Mouse (Mus musculus): ENCODE measurements around the gene Slc17a9.
"Not testable (repeated sequence)": the region's sequence is repeated elsewhere in the genome, so short reads cannot be mapped to it uniquely, and the experiment has no call there.

The Slc17a9 gene

DNA sequence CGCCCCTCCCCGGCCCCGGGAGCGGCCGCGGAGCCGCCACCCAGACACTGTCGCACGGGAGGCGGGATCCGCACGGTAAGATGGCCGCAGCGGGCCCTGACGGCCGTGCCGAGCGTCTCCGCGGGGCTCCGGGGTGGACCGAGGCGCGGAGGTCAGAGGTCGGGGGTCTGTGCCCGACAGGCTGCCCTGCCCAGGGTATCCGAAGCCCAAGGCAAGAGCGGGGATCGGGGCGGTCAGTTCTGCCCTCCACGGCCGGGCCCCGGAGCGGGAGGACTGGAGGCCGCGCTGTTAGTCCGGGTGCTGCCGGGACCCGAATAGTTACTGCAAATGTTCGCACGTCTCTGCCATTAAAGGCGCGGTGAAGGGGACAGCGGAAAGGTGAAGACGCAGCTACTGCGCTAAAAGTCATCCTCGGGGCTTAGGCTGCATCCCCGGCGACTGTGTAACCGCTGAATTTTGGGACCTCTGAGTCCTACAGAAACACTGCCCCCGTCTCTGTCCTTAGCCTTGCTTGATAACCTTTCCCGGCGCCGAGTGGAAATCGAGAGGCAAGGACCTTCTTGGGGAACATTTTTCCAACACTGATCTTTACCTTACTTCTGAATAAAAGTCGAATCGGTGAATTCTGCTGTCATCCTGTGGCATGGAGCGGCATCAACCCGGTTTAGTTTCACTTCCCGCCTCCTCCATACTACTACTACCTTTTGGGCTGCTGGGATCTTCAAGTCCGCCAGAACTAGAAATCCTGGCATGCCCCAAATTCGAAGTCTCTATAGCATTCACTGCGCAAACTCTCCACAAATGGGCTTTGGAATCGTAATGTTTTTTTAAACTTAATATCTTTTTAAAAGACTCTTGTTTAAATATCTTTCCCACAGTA is 14.5 kb upstream of the Slc17a9 start:
- no peak for DNase-seq (ENCODE audit: low spot score in 2 of 2)

- no peak for DNase-seq (ENCODE audit: low spot score in 2 of 2)
These were observed 13.5 kb upstream of the Slc17a9 start for GRCm38 (mm10) chr2:180711527-180711926.

- DNase-seq (ENCODE audit: low spot score in 2 of 2), result no peak
These were observed 12.9 kb upstream of the Slc17a9 start for GRCm38 (mm10) chr2:180712037-180712689.

GRCm38 (mm10) chr2:180722748-180723147 is 2.3 kb upstream of the Slc17a9 start:
- DNase-seq (ENCODE audit: low spot score in 2 of 2), result not testable (repeated sequence)

DNA sequence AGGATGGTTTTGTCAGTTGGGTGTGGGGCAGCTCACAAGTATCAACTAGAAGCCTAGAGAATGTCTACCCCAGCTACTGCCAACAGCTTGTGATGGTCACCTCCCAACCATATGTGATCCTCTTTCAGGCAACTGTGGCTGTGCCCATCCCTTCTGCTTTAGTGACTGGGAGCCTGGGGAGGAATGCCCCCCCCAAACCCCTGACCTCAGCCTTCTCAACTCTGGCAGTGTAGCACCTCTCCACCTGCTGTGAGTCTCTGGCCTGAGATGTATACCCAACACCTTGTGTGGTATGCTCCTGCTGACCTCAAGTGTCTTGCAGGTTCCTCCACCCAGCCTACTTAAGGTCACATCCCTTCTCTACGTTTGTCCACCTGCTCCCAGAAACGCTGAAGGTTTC is 1.2 kb upstream of the Slc17a9 start:
- no peak for DNase-seq (ENCODE audit: low spot score in 2 of 2)

GRCm38 (mm10) chr2:180725414-180725778 is 333 bp downstream of the Slc17a9 start:
- DNase-seq (ENCODE audit: low spot score in 2 of 2), result no peak

GRCm38 (mm10) chr2:180725856-180726629 is 980 bp downstream of the Slc17a9 start:
- no peak for DNase-seq (ENCODE audit: low spot score in 2 of 2)

GRCm38 (mm10) chr2:180726658-180727442 is 1.8 kb downstream of the Slc17a9 start:
- no peak for DNase-seq (ENCODE audit: low spot score in 2 of 2)

GRCm38 (mm10) chr2:180727613-180728021 is 2.6 kb downstream of the Slc17a9 start:
- no peak for DNase-seq (ENCODE audit: low spot score in 2 of 2)

GRCm38 (mm10) chr2:180731036-180731435 is 6.0 kb downstream of the Slc17a9 start:
- no peak for DNase-seq (ENCODE audit: low spot score in 2 of 2)

- DNase-seq (ENCODE audit: low spot score in 2 of 2), result no peak
These were observed 6.9 kb downstream of the Slc17a9 start for GRCm38 (mm10) chr2:180731984-180732383.

DNA sequence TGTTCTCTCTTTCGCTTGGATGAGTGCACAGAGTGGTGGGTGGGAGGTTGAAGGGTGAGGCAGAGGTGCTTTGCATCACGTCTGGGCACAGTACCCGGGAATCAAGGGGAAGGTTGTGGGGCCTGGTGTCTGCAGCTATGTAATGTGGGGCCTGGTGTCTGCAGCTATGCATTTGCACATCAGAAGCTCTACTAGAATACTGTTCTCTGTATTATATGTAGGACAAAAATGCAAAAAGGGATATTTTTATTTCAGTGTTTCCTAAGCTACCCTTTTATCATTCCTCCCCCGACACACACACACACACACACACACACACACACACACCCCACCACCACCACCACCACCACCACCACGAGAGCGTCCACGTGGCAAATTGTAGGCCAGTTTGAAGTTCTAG is 10.2 kb downstream of the Slc17a9 start:
- DNase-seq (ENCODE audit: low spot score in 2 of 2), result no peak

- DNase-seq (ENCODE audit: low spot score in 2 of 2), result no peak
These were observed 12.9 kb downstream of the Slc17a9 start for GRCm38 (mm10) chr2:180737984-180738383.

GRCm38 (mm10) chr2:180740349-180740748 is 15.3 kb downstream of the Slc17a9 start:
- no peak for DNase-seq (ENCODE audit: low spot score in 2 of 2)

GRCm38 (mm10) chr2:180741421-180741820 is 16.4 kb downstream of the Slc17a9 start:
- no peak for DNase-seq (ENCODE audit: low spot score in 2 of 2)

DNA sequence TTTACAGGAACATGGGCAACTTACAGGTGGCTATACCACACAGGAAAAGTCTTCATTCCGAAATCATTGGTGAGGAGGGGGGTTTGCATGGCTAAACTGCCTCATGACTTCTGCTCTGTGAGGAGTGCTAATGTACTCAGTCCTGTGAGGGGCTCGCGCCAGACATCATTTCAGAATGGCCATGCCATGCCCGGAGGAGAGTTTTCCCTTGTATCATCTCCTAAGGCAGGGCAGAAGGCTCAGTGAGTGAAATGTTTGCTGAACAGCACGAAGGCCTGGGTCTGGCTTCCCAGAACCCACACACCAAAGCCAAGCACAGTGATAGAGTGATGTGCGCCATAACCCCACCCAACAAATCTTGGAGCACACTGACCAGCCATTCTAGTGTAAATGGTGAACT is 17.8 kb downstream of the Slc17a9 start:
- DNase-seq (ENCODE audit: low spot score in 2 of 2), result no peak

DNA sequence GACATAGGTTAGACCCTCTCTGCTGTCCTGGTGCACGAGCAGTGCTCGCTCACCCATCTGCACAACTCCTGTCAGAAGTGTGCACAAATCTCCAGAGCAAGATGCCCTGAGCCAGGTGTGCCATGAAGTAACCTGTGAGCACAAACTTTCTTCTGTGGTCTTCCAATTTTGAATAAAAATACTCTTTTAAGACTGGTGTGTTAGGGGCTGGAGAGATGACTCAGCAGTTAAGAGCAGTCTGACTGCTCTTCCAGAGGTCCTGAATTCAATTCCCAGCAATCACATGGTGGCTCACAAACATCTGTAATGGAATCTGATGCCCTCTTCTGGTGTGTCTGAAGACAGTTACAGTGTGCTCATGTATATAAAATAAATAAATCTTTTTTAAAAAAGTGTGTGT is 18.3 kb downstream of the Slc17a9 start:
- no peak for DNase-seq (ENCODE audit: low spot score in 2 of 2)

GRCm38 (mm10) chr2:180745248-180745927 is 20.3 kb downstream of the Slc17a9 start:
- peak; percentile 90 to 92 for DNase-seq (ENCODE audit: low spot score in 2 of 2)

DNA sequence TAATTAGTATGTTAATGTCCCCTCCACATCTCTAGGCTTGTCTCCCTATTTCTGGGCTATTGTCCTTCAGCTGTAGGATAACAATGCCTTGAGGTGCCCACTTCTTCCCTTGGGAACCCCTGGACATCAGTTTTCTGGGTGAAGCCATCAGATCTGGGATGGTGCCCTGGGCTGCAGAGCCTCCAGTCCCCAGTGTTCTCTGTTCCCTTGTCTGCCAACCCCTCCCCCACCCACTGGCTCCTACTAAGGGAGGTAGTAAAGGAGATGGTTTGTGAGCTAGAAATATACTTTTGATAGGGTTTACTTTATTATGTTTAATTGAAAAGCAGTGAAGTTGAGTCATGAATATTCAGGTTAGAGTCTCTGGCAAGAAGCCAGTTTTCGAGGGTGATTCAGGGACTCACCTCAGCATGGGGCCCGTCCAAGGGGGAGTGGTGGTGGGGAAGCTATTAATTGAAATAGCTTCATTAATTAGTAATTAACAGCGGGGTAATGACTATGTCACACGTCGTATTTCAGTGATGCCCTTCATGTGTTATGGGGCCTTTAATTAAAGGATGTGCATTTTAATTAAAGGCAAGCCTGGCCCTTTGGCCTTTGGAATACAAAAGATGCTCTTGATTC is 21.6 kb downstream of the Slc17a9 start:
- DNase-seq (ENCODE audit: low spot score in 2 of 2), result no peak

- DNase-seq (ENCODE audit: low spot score in 2 of 2), result no peak
These were observed 23.8 kb downstream of the Slc17a9 start for GRCm38 (mm10) chr2:180748904-180749303.

Data from right cerebral cortex, adult 2 months (tissue).